Mouse (Mus musculus): ENCODE results near the gene B3gntl1. TPM values are rescaled to one million over a fixed set of nuclear protein-coding genes. Genes with fewer than 3 reads are reported as not detected.

B3gntl1 gene
- polyA plus RNA-seq, 1 experiment = 2.0 TPM

DNA sequence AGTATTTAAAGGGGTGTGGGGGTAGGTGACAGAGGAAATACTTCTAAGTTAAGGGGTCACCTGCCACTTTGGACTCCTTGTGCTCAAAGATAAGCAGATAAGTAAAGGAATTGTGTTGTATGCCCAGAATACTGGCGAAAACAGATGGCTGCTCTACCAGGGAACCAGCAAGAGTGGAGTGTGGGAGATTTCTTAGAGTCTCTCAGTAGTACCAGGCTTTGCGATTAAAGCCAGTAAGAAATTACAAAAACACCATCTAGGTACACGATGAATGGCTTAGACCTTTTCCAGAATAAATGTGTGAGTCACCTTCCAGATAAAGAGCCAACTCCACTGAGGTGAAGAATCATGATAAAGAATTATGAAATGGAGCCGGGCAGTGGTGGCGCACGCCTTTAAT is 27.6 kb downstream of the B3gntl1 start:
- H3K4me1 ChIP-seq (ENCODE audit: control insufficient read depth, insufficient read depth, insufficient read length, low read length) = no peaks in the 10 kb centered on the region
- H3K27ac ChIP-seq (replicated peaks; ENCODE audit: low read depth, low read length) = no peak overlapping the region
- H3K4me3 ChIP-seq (ENCODE audit: insufficient read depth, low read depth, low read length) = no peak overlapping the region

DNA sequence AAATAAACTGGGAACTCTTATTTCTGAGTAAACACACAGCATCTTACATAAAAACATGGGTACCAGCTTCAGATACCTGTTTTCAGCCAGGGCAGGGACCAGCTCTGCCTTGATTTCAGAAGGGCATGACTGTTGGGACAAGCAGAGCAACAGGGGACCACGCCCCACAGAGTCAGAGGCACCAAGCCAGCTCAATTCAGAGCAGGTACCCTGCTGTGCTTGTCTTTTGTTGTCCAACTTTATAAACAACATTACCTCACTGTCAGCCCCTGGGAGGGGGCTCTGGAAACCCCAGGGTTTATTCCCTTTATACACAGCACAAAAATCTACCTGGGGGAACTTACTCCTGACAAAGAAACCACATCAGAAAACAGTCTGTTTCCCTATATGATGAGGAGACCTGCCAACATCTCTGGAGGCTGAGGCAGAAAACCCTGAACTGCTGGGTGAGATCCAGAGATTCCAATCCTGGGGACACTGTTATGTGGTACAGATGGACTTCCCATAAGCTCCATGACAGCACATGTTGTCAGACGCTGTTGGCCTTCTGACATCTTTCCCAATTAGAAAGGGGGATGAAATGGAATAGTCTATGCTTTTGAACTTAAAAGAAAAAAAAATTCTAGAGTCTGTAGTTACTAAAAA is 31.3 kb downstream of the B3gntl1 start:
- H3K4me1 ChIP-seq (ENCODE audit: control insufficient read depth, insufficient read depth, insufficient read length, low read length) = no peaks in the 10 kb centered on the region
- H3K27ac ChIP-seq (replicated peaks; ENCODE audit: low read depth, low read length) = no peak overlapping the region
- no peak overlapping the region for H3K4me3 ChIP-seq (ENCODE audit: insufficient read depth, low read depth, low read length)

DNA sequence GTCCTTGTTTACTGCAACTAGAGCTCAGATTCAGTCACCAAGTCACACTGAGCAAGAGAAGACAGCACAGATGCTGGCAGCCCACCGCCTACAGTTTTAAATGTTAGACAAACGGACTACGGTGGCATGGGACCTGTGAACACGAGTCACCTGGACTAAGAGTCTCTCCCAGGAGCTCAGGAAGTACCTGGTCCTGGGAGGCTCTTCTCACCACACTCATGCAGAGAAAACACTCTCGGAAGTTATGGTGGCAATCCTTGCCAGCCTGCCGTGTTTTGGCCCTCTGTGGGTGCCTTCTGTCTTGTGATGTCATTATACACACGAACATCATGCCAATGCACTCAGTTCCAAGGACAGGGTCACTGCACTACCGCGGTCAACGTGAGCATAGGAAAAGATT is 36.3 kb downstream of the B3gntl1 start:
- no peak overlapping the region for H3K27ac ChIP-seq (replicated peaks; ENCODE audit: low read depth, low read length)
- H3K4me1 ChIP-seq (ENCODE audit: control insufficient read depth, insufficient read depth, insufficient read length, low read length) = no peaks in the 10 kb centered on the region
- H3K4me3 ChIP-seq (ENCODE audit: insufficient read depth, low read depth, low read length) = no peak overlapping the region

DNA sequence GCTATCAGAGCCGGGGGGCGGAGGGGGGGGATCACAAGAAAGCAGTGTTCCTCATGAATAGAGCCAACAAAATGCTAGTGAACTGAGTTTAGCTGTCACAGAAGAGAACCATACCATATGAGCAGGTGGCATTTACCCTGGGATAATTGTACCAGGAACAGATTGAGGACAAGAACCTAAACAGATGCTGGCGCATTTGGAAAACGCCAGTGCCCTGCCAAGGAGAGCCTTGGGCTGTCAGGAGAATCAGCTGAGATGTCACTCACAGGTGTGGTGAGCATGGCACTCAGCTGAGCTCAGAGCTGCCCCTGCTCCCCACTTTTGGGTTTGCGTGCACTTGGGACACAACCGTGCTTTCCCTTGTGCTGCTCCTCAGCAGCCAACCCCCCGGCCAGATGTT is 41.5 kb downstream of the B3gntl1 start:
- no peaks in the 10 kb centered on the region for H3K4me1 ChIP-seq (ENCODE audit: control insufficient read depth, insufficient read depth, insufficient read length, low read length)
- no peak overlapping the region for H3K27ac ChIP-seq (replicated peaks; ENCODE audit: low read depth, low read length)
- H3K4me3 ChIP-seq (ENCODE audit: insufficient read depth, low read depth, low read length) = no peak overlapping the region

DNA sequence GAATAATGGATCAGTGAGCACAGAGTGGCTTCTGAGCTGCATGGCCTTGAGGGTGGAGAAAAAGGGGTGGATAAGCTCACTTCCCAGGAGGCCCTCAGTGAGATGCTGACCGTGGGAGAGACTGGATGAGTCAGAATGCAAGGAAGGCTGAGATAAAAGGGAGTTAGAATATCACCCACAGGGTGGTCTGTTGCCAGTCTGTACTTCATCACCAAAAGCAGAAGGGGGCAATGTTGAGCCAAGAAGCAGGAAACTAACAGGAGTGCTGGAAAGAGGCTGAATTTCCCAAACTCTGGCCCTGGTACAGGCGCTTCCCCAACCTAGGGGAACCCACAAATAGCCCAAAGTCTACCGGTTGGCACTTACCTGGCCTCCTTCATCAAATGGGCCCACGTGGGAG is 42.5 kb downstream of the B3gntl1 start:
- H3K27ac ChIP-seq (replicated peaks; ENCODE audit: low read depth, low read length) = no peak overlapping the region
- H3K4me1 ChIP-seq (ENCODE audit: control insufficient read depth, insufficient read depth, insufficient read length, low read length) = no peaks in the 10 kb centered on the region
- H3K4me3 ChIP-seq (ENCODE audit: insufficient read depth, low read depth, low read length) = no peak overlapping the region

DNA sequence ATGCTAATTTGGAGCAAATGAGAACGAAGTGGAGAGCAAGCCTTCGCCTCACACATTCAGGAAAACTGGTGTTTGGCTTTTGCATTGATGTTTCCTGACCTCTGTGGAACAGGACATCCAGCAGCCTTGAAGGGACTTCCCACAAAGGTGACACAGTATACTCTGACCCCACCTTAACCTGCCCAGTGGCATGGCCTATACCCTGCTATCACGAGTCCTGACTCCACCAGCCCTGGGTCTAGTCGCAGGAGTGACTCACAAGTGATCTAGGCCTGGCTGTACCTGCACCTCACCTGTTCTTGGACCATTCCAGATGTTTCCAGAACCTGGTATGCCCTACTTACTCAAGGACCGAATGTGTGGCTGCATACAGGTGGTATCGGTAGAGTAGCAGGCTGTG is 43.4 kb downstream of the B3gntl1 start:
- Histone ChIP-seq H3K4me1 (ENCODE audit: control insufficient read depth, insufficient read depth, insufficient read length, low read length) (no peaks in the 10 kb centered on the region), H3K4me3 (ENCODE audit: insufficient read depth, low read depth, low read length) (no peak overlapping the region), H3K27ac (replicated peaks; ENCODE audit: low read depth, low read length) (no peak overlapping the region)

DNA sequence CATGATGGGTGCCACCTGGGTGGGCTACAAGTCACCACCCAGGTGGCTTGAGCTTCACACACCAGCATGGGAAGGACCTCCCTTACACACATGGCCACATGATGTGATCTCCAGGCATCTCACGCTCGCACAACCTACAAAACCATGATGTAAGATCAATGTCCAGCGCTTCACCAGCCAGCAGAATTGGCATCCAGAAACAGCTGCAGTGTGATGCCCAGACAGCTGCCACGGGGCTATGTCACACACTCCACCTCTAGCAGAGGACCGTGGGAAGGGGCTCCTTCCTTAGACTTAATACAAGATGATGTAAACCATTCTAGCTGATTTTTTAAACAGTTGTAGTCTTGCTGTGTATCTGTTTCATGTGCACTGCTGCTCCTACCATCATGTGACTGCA is 45.4 kb downstream of the B3gntl1 start:
- Histone ChIP-seq H3K4me3 (ENCODE audit: insufficient read depth, low read depth, low read length) (no peak overlapping the region), H3K4me1 (ENCODE audit: control insufficient read depth, insufficient read depth, insufficient read length, low read length) (no peaks in the 10 kb centered on the region), H3K27ac (replicated peaks; ENCODE audit: low read depth, low read length) (no peak overlapping the region)

DNA sequence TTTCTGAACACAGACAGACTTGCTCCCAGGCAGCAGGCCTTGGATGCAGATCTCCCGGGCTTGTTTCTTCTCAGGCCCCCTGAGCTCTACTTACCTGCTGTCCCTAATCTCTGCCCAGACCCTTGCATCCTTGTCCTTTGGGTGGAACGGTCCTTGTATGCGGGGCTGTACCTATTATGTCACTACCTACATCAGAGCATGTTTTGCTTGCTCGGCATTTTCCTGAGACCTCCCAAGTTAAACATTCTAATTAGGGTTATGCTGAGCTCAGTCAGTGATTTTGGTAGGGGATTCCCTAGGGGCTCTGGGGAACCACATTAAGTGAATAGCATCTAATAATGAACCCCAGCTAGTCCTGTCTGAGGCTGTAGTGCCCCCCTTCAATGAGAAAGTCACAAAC is 47.9 kb downstream of the B3gntl1 start:
- H3K27ac ChIP-seq (replicated peaks; ENCODE audit: low read depth, low read length) = no peak overlapping the region
- no peak overlapping the region for H3K4me3 ChIP-seq (ENCODE audit: insufficient read depth, low read depth, low read length)
- H3K4me1 ChIP-seq (ENCODE audit: control insufficient read depth, insufficient read depth, insufficient read length, low read length) = no peaks in the 10 kb centered on the region

DNA sequence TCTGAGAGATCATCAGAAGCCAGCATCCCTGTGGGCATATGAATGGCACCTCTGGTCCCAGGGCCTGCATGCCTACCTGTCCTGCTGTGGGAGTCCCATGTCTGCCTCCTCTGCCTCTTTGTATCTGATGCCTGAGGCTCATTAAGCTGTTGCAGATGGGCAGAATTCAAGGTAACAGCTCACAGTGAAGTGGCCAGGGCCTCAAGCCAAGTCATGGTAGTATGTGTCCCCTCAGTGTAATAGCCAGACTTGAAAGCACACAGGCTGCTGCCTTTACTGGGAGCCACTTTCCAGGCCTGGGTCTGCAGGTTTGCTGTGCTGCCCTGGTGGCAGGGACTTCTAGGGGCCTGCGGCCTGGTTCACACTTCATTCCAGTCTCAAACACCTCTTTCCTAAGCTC is 55.6 kb downstream of the B3gntl1 start:
- Histone ChIP-seq H3K4me1 (ENCODE audit: control insufficient read depth, insufficient read depth, insufficient read length, low read length) (no peaks in the 10 kb centered on the region), H3K4me3 (ENCODE audit: insufficient read depth, low read depth, low read length) (no peak overlapping the region)

DNA sequence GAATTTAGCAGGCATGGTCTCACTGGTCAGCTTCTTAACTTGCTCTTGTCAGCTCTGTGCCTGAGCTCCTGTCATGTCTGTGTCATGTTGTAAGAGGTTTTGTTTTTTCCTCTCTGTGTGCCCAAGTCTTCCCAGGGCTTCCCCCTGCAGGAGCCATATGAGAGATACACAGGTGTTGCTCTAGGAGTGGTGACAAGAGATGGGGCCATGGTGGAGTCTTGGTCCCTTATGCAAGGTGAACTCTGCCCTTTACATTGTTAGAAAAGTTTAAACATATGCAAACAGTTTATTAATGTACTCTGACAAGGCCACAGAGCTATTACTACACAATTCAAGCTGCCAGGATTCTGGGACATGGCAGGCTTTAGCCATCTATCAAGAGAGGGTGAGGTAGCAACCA is 56.5 kb downstream of the B3gntl1 start:
- Histone ChIP-seq H3K27ac (replicated peaks; ENCODE audit: low read depth, low read length) (no peak overlapping the region), H3K4me1 (ENCODE audit: control insufficient read depth, insufficient read depth, insufficient read length, low read length) (no peaks in the 10 kb centered on the region), H3K4me3 (ENCODE audit: insufficient read depth, low read depth, low read length) (no peak overlapping the region)

More for the DNA sequence above, 55.6 kb downstream of the B3gntl1 start:
- no peak overlapping the region for H3K27ac ChIP-seq (replicated peaks; ENCODE audit: low read depth, low read length)

DNA sequence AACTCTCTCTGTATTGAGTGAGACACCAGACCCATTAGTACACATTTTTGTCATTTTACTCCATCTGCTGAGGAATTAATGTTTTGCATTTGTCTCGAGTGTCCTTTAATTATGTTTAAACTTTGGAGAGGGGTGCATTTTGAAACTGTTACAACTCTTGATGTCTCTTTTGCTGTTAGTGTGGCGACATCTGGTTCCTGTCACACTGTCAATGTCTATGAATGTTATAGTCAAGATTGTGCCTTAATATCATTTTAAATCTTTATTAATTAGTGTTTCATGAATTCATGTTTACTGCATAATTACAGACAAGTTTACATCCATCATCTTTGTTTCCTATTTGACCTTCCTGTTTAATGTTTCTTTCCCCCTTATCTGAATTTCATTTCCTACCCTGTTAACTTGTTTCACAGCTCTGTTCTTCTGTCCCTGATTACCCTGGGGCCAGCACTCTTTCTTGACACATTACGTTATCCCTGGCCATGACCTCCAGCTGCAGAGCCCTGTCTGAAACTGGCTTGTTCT is 56.9 kb downstream of the B3gntl1 start:
- Histone ChIP-seq H3K4me3 (ENCODE audit: insufficient read depth, low read depth, low read length) (no peak overlapping the region), H3K27ac (replicated peaks; ENCODE audit: low read depth, low read length) (no peak overlapping the region)

DNA sequence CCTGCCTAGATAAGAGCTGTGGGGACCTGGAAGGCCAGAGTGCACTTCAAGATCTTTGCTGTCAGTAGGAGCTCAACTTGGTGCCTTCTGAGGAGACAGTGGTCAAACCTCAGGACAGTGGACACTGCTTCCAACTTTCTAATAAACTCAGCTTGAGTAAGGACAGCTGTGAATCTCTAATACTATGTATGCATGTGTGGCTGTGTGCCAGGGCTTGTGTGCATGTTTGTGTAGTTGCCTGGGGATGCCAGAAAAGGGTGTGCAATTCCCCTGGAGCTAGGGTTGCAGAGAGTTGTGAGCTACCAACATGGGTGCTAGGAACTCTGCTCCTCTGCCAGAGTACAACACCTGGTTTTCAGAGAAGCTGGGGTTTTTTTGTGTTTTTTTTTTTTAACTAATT is 62.0 kb downstream of the B3gntl1 start:
- no peak overlapping the region for H3K27ac ChIP-seq (replicated peaks; ENCODE audit: low read depth, low read length)
- H3K4me1 ChIP-seq (ENCODE audit: control insufficient read depth, insufficient read depth, insufficient read length, low read length) = no peaks in the 10 kb centered on the region
- no peak overlapping the region for H3K4me3 ChIP-seq (ENCODE audit: insufficient read depth, low read depth, low read length)

More for the DNA sequence above, 56.9 kb downstream of the B3gntl1 start:
- no peaks in the 10 kb centered on the region for H3K4me1 ChIP-seq (ENCODE audit: control insufficient read depth, insufficient read depth, insufficient read length, low read length)

DNA sequence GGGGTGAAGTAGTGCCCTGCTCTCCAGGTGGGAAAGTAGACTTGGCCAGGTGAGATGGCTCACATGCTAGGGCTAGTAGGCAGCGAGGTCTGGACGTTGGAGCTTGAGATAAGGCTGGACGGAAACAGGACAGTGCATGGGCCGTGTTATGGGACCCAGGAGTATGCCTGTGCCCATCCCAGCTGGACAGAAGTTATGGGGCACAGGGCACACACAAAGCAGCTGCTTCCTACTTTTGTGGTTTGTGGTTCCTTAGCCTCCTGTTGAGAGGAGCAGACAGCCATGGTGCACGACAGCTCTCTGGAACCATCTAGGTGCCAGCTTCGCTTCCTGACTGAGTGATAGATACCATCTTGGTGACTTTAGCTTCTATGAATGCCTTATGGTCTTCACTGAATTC is 67.3 kb downstream of the B3gntl1 start:
- Histone ChIP-seq H3K4me3 (ENCODE audit: insufficient read depth, low read depth, low read length) (no peak overlapping the region), H3K4me1 (ENCODE audit: control insufficient read depth, insufficient read depth, insufficient read length, low read length) (no peaks in the 10 kb centered on the region), H3K27ac (replicated peaks; ENCODE audit: low read depth, low read length) (no peak overlapping the region)

DNA sequence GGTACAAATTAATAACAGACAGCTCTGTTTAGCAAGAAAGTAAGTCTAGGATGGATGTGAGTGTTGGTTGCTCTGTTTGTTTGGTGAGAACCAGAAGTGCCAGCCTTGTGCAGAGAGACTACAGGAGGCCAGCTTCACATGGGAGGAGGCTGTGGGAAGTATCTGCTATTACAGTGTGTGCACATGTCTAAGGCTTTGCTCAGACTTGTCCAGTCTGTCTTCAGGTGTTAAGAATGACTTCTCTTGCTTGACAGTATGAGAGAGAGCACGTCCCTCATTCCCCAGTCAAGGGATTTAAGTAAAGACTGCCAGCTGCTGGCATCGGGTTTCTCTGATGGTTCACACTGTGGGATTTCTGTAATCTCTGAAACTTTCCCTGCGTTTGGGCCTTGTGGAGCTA is 71.5 kb downstream of the B3gntl1 start:
- no peak overlapping the region for H3K4me3 ChIP-seq (ENCODE audit: insufficient read depth, low read depth, low read length)
- no peaks in the 10 kb centered on the region for H3K4me1 ChIP-seq (ENCODE audit: control insufficient read depth, insufficient read depth, insufficient read length, low read length)
- H3K27ac ChIP-seq (replicated peaks; ENCODE audit: low read depth, low read length) = no peak overlapping the region

DNA sequence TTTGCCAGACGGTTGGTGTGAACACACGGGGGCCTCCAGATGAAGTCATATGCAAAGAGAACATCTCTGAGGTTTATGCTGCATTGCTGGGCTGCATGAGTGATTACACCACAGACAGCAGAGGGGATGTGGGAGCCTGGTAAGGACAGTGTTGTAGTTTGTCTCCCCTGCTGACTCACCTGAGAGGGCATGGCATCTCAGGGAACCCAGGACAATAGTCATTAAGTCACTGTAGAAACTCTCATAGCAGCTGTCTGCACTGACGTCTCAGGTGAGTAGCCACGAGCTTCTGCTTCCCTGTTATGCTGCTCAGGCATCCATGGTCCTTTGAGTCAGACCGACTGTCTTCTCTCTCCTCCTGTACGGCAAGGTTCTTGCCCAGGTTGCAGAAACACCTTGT is 75.7 kb downstream of the B3gntl1 start:
- no peak overlapping the region for H3K4me3 ChIP-seq (ENCODE audit: insufficient read depth, low read depth, low read length)
- H3K4me1 ChIP-seq (ENCODE audit: control insufficient read depth, insufficient read depth, insufficient read length, low read length) = no peaks in the 10 kb centered on the region
- H3K27ac ChIP-seq (replicated peaks; ENCODE audit: low read depth, low read length) = no peak overlapping the region

DNA sequence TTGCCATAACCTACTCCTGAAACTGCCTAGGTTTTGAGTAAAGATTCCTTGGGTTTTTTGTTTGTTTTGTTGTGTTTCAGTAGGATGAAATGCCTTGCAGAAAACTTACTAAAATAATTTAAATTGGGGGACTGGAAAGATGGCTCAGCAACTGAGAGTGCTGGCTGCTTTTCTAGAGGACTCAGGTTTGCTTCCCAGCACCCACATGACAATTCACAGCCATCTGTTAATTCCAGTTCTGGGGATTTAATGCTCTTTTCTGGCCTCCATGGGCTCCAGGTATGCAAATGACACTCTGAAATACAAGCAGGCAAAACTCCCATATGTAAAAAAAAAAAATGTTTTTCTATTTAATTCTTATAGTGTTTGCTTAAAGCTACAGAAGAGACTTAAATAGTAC is 91.1 kb downstream of the B3gntl1 start:
- no peaks in the 10 kb centered on the region for H3K4me1 ChIP-seq (ENCODE audit: control insufficient read depth, insufficient read depth, insufficient read length, low read length)
- H3K27ac ChIP-seq (replicated peaks; ENCODE audit: low read depth, low read length) = no peak overlapping the region
- no peak overlapping the region for H3K4me3 ChIP-seq (ENCODE audit: insufficient read depth, low read depth, low read length)

Data from brown adipose tissue, adult 24 weeks (tissue).